Mouse (Mus musculus) pancreas, adult 10 weeks (tissue): ENCODE measurements around the gene Diras1. TPM values are rescaled to one million over a fixed set of nuclear protein-coding genes. Genes with fewer than 3 reads are reported as not detected.

Experiments
- polyA plus RNA-seq: library from polyadenylated mRNA; stranded (reverse); fragments of 350-450 nt; fragmentation: Illumina TruSeq; extraction: RNeasy Lipid Tissue Mini Kit (QIAGEN cat#74804); gene quantifications from one replicate; pipeline ENCODE4 v1.2.3, GENCODE M21; 2015; ENCODE audit warnings: low read depth, low replicate concordance; ENCODE audit not compliant: insufficient read depth

Gene Diras1
- not detected for polyA plus RNA-seq

GRCm38 (mm10) chr10:81025639-81026275 is at the start of gene Diras1:
TSS of gene Diras1 (minus strand) at chr10:81025662.

GRCm38 (mm10) chr10:81069836-81070235 is 44.4 kb upstream of the Diras1 start, which contains the start of gene Thop1:
TSS of gene Thop1 (plus strand) at chr10:81070035.

GRCm38 (mm10) chr10:81059603-81060543 is 34.4 kb upstream of the Diras1 start, which contains the start of gene Sgta:
TSS of gene Sgta (minus strand) at chr10:81060181.

DNA sequence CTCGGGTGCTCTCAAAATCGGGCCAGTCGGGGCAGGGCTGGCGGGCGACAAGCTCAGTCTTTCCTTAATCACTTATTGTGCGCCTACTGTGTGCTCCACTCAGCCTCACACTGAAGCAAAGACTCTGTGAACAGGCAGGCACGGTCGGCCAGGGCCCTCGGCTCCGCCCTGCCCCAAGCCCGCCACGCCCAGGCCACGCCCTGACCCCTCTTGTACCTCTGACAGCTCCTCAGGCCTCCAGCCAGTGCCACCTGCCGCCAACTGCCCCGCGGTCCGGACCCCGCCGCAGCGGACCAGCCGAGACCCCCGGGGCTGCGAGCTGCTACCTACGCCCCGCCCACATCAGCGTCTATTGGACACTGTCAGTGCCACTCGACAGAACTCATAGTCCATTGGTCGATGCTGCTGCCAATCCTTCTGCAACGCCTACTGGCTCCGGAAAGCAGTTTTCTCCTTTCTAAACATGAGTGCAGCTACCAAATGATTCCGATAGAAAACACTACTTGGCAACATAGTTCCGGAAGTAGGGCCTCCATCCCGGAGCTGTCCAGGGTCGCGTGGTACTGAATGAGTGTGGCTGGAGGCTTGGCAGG is 11.6 kb upstream of the Diras1 start, which contains the start of gene Slc39a3:
Gene Slc39a3 (minus strand): TSS at position 439 of the 593 bp plus-strand sequence.

DNA sequence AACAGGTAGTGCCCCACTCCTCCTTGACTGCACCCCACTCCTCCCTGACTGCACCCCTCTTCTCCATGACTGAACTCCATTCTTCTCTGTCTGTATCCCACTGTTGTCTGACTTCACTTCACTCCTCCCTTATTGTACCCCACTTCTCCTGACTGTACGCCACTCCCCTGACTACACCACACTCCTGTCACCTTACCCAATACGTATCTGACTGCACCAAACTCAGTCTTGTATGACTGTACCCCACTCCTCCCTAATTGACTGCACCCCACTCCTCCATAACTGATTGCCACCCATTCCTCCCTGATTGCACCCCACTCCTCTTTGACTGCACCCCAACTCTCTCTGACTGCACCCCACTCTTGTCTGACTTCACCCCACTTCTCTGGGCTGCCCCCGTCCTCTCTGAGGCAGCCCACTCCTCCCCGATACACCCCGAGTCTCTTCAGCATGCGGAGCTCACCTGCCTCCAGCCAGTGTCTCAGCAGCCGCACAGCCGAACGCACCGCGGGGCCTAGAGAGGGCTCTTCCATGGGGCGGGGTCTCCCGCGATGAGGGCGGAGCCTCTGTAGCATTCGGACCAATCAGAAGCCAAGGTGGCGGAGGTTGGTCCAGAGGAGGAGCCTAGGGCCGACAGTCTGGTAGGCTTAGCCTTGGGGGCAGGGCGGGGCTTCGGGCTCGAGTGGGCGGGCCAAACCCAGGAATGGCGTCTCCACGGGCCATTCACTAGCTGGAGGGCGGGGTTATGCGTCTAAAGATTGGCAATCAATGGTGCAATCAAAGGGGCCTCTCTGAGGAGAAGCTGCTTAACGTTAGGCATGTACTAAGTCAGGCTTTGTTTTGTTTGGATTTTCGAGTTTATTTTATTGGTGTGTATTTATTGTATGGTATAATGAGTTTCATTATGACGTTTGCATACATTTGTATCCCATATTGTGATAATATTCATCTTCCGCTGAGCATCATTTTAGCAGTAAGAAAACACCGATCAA is 10.8 kb downstream of the Diras1 start, which contains the start of gene Gng7:
Gene Gng7 (minus strand): TSS at position 553 of the 992 bp plus-strand sequence.

Other genes with a start within 250 kb of the Diras1 start
- 9.5 TPM for gene Sf3a2, start 227.5 kb downstream of the Diras1 start, polyA plus RNA-seq
- 17.7 TPM for gene Plekhj1, start 227.0 kb downstream of the Diras1 start, polyA plus RNA-seq
- gene Amh, start 220.4 kb downstream of the Diras1 start, polyA plus RNA-seq: not detected
- not detected for gene Jsrp1, start 212.2 kb downstream of the Diras1 start, polyA plus RNA-seq
- 185 TPM for gene Oaz1, start 199.0 kb downstream of the Diras1 start, polyA plus RNA-seq
- gene Lingo3, start 181.6 kb downstream of the Diras1 start, polyA plus RNA-seq: not detected
- 38.7 TPM for gene Lsm7, start 170.5 kb downstream of the Diras1 start, polyA plus RNA-seq
- gene Sppl2b, start 170.4 kb downstream of the Diras1 start, polyA plus RNA-seq: 7.9 TPM
- gene Tmprss9, start 153.8 kb downstream of the Diras1 start, polyA plus RNA-seq: not detected
- 31.2 TPM for gene Timm13, start 124.7 kb downstream of the Diras1 start, polyA plus RNA-seq
- 2.3 TPM for gene Lmnb2, start 107.4 kb downstream of the Diras1 start, polyA plus RNA-seq
- gene Gadd45b, start 95.6 kb downstream of the Diras1 start, polyA plus RNA-seq: 4.3 TPM
- 1.4 TPM for gene Gng7, start 10.7 kb downstream of the Diras1 start, polyA plus RNA-seq
- gene Slc39a3, start 11.8 kb upstream of the Diras1 start, polyA plus RNA-seq: 5.1 TPM
- gene Sgta, start 34.5 kb upstream of the Diras1 start, polyA plus RNA-seq: 24.1 TPM
- gene Thop1, start 44.4 kb upstream of the Diras1 start, polyA plus RNA-seq: 11.8 TPM
- gene Creb3l3, start 73.2 kb upstream of the Diras1 start, polyA plus RNA-seq: not detected
- 47.4 TPM for gene Map2k2, start 80.3 kb upstream of the Diras1 start, polyA plus RNA-seq
- gene Zbtb7a, start 109.6 kb upstream of the Diras1 start, polyA plus RNA-seq: 5.4 TPM
- gene Pias4, start 142.3 kb upstream of the Diras1 start, polyA plus RNA-seq: 7.3 TPM
- 283 TPM for gene Eef2, start 151.0 kb upstream of the Diras1 start, polyA plus RNA-seq
- 9.3 TPM for gene Dapk3, start 157.3 kb upstream of the Diras1 start, polyA plus RNA-seq
- gene 4930442H23Rik, start 158.2 kb upstream of the Diras1 start, polyA plus RNA-seq: not detected
- not detected for gene Nmrk2, start 176.4 kb upstream of the Diras1 start, polyA plus RNA-seq
- gene Atcay, start 205.2 kb upstream of the Diras1 start, polyA plus RNA-seq: 0.20 TPM
- gene Zfr2, start 207.5 kb upstream of the Diras1 start, polyA plus RNA-seq: 3.4 TPM
- gene Matk, start 227.3 kb upstream of the Diras1 start, polyA plus RNA-seq: not detected
- gene Mrpl54, start 241.3 kb upstream of the Diras1 start, polyA plus RNA-seq: 21.2 TPM
- gene Apba3, start 241.3 kb upstream of the Diras1 start, polyA plus RNA-seq: 30.7 TPM